In the genomic region with DNA sequence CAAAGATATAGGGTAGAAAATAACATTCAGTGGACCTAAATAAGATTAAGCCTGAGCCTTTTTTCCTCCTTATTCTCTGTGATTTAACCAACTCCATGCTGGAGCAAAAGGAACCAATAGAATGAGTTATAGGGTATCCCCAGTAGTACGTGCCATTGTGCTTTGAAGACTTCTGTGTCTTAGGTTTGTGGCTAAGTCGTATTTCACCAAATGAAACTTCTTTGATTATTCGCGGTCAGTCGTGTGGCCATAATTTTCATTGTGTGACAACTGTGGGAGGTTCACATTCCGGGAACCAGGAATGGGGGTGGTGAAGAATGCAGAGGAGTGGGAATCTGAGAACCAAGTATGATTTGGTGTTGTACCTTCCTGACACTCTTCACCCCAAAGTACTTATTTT, we compare ENCODE assay signal across 16 mouse cellular contexts.
"Had no signal": no experiment of that assay in that cellular context is flagged by ENCODE, and none has a peak within 500 bp of the region (broad histone marks: within the 10 kb centered on the region; RNA-seq: fewer than 3 reads in every experiment).

No protein-coding gene starts in this region.

- H3K4me2 ChIP-seq: kidney, embryonic 15.5 days; liver, embryonic 13.5 days; midbrain, embryonic 12.5 days; midbrain, embryonic 15.5 days; stomach, embryonic 15.5 days had no signal

- H3K27me3 ChIP-seq: kidney, embryonic 15.5 days; liver, embryonic 13.5 days; midbrain, embryonic 12.5 days; midbrain, embryonic 15.5 days; stomach, embryonic 15.5 days had no signal

- H3K4me3 ChIP-seq: kidney, embryonic 15.5 days; left cerebral cortex, adult 2 months; liver, embryonic 13.5 days; midbrain, embryonic 12.5 days; midbrain, embryonic 15.5 days; stomach, embryonic 15.5 days had no signal

- H3K9ac ChIP-seq: kidney, embryonic 15.5 days; liver, embryonic 13.5 days; midbrain, embryonic 12.5 days; midbrain, embryonic 15.5 days; stomach, embryonic 15.5 days had no signal

- H3K9me3 ChIP-seq: kidney, embryonic 15.5 days; liver, embryonic 13.5 days; midbrain, embryonic 12.5 days; midbrain, embryonic 15.5 days; stomach, embryonic 15.5 days had no signal

- H3K36me3 ChIP-seq: kidney, embryonic 15.5 days; liver, embryonic 13.5 days; midbrain, embryonic 12.5 days; midbrain, embryonic 15.5 days; stomach, embryonic 15.5 days had no signal

- H3K27ac ChIP-seq: kidney, embryonic 15.5 days; left cerebral cortex, adult 2 months; liver, embryonic 13.5 days; midbrain, embryonic 12.5 days; midbrain, embryonic 15.5 days; stomach, embryonic 15.5 days had no signal

- H3K4me1 ChIP-seq: kidney, embryonic 15.5 days; liver, embryonic 13.5 days; midbrain, embryonic 12.5 days; midbrain, embryonic 15.5 days; stomach, embryonic 15.5 days had no signal

- ATAC-seq: intestine, postnatal 0 days; midbrain, embryonic 15.5 days had no signal

- DNase-seq: kidney, adult 2 months; kidney, postnatal 14 days; layer of hippocampus, postnatal 36 days; liver, embryonic 13.5 days; lung, adult 2 months; lung, postnatal 14 days; lung, postnatal 4 days; right cerebral cortex, postnatal 25 days; spleen, adult 18-20 months; thymus, postnatal 25 days had no signal
